Mouse (Mus musculus) left cerebral cortex, adult 8-10 months (tissue): ENCODE measurements at regions not wholly inside any gene's neighbourhood (a gene's known extent, or its start where the extent isn't known, plus 50 kb on each side); places are given as distances from the start of the nearest gene placed in this dataset.

Experiments used
- DNase-seq, 2 experiments: peaks; one replicate each; pipeline ENCODE4 v3.0.0; 2022; ENCODE audit warnings: low spot score in 2 of 2

- no peak for DNase-seq
Measured at GRCm38 (mm10) chr11:27833736-27834135, 505.9 kb downstream of the Gm6685 start.

DNA sequence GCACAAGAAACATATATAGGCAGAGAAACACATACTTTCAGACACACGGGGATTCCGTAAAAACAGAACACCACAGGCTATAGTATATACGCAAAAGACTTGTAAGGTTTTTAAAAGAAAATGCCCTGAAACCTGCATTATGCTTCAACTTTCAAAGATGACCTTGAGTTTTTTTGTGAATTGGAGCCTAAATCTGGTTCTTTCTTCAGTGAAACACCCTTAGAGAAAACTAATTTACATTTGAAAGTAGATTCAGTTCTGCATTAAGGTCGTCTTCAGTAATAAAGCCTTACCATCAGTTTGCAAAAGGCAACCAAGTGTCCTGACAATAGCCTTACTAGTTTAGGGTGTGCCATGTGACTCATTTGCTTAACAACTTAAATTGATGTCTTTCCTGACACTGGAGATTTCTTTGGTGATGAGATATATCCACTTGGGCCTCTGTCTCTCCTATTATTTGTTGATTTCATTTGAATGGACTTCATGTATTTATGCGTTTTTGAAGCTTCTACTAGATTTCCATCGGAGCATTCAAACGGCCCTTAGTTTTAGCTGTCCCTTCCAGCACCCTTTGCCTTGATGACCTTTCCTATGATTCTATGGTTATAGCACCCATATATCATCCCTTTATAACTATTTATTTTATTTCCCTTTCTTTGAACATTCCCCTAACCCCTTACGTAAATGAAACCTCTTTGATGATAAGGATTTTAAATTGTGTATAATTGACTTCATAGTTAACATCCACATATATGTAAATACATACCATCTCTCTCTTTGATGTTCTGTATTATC, 539.6 kb downstream of the Gm6685 start:
- no peak for DNase-seq

GRCm38 (mm10) chr11:27753913-27754218, 585.8 kb downstream of the Gm6685 start:
- no peak for DNase-seq

- peak; percentile 7 to 27 for DNase-seq
Measured at GRCm38 (mm10) chr11:27753212-27753912, 586.3 kb downstream of the Gm6685 start.

DNA sequence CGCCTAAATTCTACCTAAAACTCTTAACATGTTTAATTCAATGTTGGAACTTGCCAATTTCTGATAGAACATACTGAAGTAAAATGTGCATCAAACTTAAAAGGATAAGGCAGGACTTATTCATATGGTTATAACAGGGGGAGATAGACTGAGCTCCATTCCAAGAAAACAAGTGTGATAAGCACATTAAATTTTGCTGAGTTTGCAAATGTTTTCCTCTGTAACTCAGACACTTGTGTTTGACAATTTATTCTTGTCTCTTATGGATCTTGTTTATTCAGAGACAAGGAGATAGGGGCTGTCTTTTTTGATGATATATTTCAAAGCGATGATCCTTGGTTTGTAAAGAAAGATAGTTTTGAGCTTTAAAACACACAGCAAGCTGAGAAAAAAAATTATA, 613.6 kb downstream of the Gm6685 start:
- DNase-seq = no peak

DNA sequence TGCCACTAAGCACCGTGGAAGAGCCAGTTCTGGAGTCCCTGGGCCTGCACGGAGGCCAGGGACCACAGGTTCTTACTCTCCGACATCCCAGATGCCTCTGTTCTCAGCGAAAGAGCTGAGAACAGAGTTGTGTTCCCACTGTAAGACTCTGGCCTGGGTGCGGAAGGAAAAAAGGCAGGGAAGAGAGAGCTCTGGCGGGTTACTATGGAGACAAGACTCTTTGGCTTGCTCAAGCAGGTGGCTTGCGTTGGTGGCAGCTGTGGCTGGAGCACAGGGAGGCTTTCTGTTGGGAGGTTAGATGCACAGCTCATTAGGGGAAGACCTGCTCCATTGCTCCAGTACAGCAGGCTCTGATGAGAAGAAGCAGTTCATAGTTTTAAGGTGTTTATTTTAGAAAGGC, 618.3 kb downstream of the Gm6685 start:
- DNase-seq = peak in 1 of 2 experiments; percentile 17

DNA sequence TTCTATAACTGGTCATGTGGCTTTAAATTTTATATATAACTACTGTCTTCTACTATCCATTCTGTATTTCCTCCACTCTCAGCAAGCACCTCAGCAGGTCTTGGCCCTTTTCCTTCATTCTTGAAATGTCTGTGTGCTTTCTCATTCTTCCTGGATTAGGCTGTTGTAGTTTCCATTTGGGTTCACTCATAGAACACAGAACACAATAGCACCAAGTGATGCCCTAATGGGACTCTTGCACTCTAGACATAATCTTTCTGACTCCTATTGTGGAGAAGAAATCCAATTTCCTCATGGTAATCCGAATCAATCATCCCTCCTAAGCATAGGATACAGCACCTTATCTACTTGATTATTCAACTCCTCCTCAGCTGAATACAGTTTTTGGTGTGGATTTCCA, 667.2 kb downstream of the Gm6685 start:
- DNase-seq = no peak
